Mouse (Mus musculus) mouse trophoblast stem cell (cell line): Measurements from ENCODE around the gene Arhgef2.

ENCODE experiments used
- in situ Hi-C, 2 experiments: fragments of 300-500 bp; cut with MseI, MboI; formaldehyde crosslinking; loops; 2 replicates in 1 of 2; 3 replicates in 1 of 2; pipeline ENCODE4 v1.15.1; 2025

The Arhgef2 gene

GRCm38 (mm10) chr3:88637134-88637533 is 31.4 kb downstream of the Arhgef2 start:
- in situ Hi-C loops, result no loop called here

GRCm38 (mm10) chr3:88639239-88639638 is 33.5 kb downstream of the Arhgef2 start:
- in situ Hi-C loops, result no loop called here

- in situ Hi-C loops, result loop anchor here in 1 of 2 experiments (5.0 kb wide), 1 partner anchor 33 kb away; the partner anchor contains the start of gene Arhgef2
Measured at GRCm38 (mm10) chr3:88640676-88641075, 34.9 kb downstream of the Arhgef2 start.

DNA sequence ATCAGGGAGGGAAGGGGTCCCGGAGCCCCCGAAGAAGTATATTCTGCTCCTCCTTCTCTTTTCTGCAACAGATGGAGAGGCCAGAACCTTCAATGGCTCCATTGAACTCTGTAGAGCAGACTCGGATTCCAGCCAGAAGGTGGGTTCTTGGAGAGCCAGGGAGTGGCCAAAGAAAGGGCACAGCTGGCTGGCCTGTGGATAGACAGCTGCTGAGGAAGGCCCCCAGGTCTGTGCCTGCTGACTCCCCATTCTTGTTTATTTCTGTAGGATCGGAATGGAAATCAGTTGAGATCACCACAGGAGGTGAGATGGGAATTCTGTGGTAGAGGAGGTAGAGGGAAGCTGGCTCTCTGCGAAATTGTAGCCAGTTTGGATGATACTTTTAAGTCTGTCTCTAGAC is 37.3 kb downstream of the Arhgef2 start:
- in situ Hi-C loops, result loop anchor here in 1 of 2 experiments (5.0 kb wide), 1 partner anchor 36 kb away; the partner anchor contains the start of gene Arhgef2

- in situ Hi-C loops, result no loop called here
Measured at GRCm38 (mm10) chr3:88645937-88646336, 40.2 kb downstream of the Arhgef2 start.

DNA sequence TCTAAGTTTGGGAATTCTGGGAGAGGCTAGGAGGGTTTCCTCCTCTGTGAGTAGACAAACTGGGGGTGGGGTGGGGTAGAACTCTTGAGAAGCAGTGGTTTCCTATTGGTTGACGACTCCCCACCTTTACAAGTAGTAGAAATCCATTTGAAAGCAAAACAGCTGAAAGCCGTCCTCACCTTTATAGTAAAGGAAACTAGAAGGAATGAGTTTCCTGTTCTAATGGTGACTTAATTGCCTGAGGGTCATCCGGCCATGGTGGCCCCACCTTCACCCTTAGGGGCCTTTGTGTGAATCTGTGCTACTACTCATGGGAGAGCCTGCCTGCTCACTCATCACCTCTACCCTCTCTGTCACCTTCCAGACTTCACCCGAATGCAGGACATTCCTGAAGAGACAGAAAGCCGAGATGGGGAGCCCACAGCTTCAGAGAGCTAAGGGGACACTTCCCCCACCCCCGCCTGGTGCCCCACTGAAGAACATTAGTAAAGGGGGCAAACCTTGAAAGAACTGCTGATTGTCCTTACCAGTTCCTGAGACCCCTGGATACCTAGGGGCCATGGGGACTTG is 40.7 kb downstream of the Arhgef2 start:
- in situ Hi-C loops, result no loop called here

DNA sequence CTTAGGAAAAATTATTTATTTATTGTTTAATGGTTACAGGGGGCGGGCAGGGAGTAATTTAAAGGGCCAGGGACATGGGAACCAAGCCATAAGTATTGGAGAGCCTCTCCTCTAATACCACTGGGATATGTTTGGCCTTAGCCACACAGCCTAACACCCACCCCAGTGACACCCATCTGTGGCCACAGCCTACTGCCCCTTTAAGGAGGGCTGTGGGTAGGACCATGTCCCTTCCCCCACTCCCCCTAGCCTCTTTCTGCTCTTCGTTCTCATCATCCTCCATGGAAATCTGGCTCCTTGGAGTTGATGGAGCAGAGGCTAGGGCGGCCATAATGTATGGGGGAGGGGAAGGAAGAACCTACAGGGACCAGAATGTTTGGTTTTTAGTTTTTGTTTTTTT is 41.3 kb downstream of the Arhgef2 start:
- in situ Hi-C loops, result no loop called here

- in situ Hi-C loops, result no loop called here
Measured at GRCm38 (mm10) chr3:88647779-88648413, 42.1 kb downstream of the Arhgef2 start.

DNA sequence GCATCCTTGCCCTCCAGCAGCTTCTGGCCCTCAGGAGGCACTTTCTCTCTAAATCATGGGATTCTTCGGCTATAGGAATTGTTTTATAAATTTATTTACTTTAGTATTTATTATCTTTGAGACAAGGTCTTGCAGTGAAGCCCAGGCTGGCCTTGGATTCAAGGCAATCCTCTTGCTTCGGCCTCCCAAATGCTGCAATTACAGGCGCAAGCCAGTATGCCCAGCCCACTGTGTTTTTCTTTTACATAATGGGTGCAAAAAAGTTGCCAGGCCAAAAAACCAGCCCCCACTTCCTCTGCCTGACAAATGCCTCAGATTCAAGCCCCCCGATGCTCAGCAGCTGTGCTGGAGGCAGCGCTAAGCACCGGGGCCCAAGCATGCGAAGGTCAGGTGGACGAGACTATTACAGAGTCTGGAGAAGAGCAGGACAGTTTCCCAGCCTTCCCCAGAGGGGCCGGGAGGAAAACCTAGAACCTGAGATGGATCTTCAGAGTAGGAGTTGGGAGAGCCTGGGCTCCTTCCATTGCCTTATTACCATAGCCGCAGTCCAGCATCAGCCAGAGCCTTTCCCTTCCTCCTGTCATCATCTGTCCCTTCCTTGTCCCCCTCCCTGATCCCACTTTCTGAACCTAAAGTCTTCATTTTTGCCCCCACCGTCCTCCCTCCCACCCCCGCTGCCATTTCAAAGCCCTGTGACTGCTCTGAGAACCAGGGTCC is 42.8 kb downstream of the Arhgef2 start:
- in situ Hi-C loops, result no loop called here

GRCm38 (mm10) chr3:88649186-88649585 is 43.4 kb downstream of the Arhgef2 start:
- in situ Hi-C loops, result no loop called here

DNA sequence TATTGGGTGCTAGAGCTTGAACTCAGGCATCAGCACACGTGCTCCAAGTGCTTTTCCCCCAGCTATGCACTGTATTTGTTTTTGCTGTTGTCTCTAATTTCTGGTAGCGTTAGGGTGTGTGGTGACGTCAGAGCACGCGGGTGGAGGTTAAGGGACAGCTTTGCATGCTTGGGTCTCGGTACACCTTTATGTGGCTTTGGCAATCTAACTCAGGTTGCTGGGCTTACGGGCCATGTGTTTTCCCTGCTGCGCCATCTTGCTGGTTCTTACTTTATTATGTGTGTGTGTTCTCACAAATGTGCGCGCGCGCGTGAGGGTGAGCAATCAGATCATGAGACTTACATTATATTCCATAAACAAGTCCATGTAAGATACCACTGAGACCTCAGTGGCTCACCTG is 44.2 kb downstream of the Arhgef2 start:
- in situ Hi-C loops, result no loop called here

GRCm38 (mm10) chr3:88650713-88651504 is 45.1 kb downstream of the Arhgef2 start:
- in situ Hi-C loops, result no loop called here

- in situ Hi-C loops, result no loop called here
Measured at GRCm38 (mm10) chr3:88651669-88652618, 46.2 kb downstream of the Arhgef2 start.

DNA sequence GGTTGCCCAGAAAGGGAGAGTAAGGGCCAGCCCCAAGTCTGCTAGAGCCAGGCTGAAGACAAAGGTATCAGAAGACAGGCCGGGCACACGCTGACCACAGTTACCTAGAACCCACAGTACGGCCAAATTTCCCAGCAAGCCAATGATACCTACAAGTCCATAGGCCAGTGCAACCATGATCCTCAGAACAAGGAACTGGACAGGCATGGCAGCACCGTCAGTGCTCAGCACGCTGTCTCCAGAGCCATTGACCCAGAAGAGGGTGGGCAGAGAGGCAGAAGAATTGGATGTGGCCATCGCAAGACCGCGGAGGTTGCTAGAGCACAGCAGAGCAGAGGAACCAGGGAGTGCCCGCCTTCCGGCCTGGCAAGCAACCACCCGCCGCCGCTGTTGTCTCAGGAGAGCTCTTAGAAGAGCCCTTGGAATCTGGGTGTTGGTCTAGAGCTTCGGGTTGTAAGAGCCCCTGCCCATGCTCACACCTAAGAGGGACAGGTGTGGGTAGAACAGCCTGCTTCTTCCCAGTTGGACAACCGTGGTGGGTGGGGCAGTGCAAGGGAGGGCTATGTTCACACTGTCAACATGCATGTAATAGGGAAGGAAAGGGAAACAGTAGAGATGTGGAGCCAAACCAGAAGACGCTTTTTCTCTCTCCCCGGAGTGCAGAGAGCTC is 47.2 kb downstream of the Arhgef2 start, which contains the start of gene Rxfp4:
TSS of gene Rxfp4 (minus strand) at position 297 of the 670 bp plus-strand sequence.
- in situ Hi-C loops, result no loop called here

GRCm38 (mm10) chr3:88653516-88654370 is 48.0 kb downstream of the Arhgef2 start:
- in situ Hi-C loops, result no loop called here

DNA sequence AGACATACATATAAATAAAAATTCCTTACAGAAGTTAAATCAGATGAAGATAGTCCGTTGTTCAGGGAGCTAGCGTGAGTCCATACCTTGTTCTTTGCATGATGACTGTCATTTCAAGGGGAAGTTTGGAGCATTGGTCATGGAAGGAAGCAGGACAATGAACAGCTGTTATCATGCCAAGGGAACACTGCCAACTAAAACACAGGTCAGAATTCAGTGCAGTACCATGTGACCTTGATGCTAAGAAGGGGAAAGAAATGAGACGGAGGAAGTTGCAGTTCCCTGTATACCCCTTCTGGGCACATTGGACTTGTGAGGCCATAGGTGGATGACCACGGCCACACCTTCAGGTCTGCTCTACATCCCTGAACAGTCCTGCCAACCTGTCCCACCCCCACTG is 48.9 kb downstream of the Arhgef2 start:
- in situ Hi-C loops, result no loop called here

DNA sequence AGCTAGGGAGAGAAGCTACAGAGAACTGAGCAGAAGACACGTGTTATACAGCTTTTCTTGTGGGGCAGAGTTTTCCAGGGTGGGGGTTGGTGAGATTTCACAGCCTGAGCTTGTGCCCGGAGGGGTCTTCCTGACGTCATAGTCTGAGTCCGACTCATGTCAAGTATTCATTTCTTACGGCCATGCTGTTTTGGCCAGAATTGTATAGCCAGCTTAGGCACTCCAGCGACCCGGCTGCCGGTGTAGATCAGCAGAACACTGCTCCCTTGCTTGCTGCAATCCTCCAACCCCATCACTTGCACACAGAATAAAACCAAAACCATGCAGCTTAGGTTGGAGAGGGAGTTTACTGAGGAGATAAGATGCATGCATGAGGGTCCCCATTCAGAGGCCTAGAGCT is 49.9 kb downstream of the Arhgef2 start:
- in situ Hi-C loops, result no loop called here

DNA sequence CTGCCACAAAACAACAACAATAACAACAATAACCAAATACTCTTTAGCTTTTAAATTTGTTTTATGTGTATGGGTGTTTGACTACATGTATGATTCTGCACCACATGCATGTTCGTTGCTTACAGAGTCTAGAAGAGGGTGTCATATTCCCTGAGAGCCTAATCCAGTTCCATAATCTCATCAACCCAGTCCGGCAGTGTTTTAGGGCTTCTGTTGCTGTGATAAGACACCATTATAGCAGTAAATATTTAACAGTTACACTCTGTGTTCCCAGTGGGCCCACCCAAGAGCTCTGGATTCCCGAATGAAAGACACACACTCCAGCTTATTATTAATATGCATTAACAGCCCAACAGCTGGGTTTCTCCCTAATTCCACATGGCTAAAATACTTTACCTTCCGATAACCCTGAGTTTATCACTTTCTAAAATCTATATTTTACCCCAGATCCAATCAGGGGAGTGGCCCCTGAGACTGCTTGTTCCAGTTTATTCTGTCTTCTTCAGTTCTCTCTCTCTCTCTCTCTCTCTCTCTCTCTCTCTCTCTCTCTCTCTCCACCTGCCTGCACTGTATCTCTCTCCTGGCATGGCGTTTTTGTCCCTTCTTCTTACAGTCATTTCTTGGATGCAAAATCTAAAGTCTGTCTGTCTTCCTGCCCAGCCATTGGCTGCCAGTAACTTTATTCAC is 52.8 kb downstream of the Arhgef2 start:
- in situ Hi-C loops, result no loop called here

DNA sequence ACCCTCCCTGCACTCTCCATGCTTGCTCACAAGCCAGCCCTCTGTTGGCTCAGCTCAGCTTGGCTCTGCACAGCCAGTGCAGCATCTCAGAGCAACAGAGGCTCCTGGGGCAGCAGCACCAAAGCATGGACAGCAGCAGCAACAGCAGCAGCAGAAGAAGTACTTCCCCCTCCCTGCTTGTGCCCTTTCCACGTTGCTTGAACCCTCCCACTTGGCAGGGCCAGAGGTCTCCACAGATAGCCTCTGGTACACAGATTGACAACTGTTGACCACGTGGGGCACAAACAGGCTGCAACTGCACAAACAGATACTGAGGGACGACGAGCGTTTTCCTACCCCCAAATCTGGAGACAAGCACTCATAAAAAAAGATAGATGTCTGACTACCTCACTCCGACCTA is 54.0 kb downstream of the Arhgef2 start:
- in situ Hi-C loops, result no loop called here
